Mouse (Mus musculus): ENCODE results near the gene Kcnf1. TPM values are rescaled to one million over a fixed set of nuclear protein-coding genes. Genes with fewer than 3 reads are reported as not detected.
"Not testable (repeated sequence)": the region's sequence is repeated elsewhere in the genome, so short reads cannot be mapped to it uniquely, and the experiment has no call there.

Gene Kcnf1
- total RNA-seq, 2 experiments from 2014 or later, result 2.2 to 2.9 TPM

DNA sequence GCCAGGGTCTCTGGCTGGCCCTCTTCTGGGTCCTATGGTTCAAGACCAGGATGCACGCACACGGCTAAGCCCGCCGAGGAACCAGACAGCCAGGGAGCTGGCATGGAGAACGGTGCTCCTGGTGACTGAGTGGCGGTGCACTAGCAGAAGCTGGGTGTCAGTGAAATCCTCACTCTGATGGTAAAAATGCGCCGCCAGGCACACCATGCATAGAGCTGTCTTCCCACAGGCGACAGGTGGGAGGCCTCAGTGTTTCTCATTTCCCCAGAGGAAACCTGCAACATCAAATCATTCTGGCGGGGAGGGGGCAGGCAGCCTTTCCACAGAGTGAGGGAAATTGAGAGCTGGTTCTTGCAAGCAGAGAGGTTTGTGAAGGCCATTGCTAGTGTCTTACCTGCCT is 6.3 kb downstream of the Kcnf1 start:
- no peak for DNase-seq
- intact Hi-C loops (cut with DNase I), result no loop called here

DNA sequence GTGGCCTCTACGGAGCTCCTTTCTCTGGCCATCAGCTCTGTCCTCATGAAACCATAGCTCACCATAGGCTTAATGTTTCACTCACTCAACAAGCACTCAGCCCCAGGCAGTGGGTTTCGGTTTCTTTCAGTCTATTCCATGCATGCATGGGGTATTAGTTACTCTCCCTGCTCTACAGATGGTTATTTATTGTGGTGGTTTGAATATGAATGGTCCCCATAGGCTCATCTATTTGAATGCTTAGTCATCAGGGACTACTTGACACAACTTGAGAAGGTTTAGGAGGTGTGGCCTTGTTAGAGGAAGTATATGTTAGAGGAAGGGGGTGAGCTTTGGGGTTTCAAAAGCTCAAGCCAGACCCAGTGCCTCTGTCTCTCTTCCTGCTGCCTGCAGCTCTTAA is 10.6 kb downstream of the Kcnf1 start:
- intact Hi-C loops (cut with DNase I), result no loop called here
- DNase-seq, result no peak

DNA sequence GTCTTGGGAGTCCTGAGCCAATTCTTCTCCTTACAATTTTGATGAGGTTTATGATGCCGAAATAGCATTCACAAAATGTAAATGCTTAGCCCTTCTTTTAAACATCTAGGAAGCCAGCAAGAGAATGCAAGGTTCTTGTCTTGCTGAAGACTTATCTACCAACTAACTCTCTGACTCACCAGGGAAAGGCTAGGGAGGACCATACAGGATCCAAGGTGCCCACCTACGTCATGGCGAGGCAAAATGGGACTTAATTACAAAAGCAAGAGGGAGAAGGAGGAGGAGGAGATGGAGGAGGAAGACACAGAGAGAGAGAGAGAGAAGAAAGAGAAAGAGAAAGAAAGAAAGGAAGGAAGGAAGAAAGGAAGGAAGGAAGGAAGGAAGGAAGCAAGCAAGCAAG is 12.7 kb downstream of the Kcnf1 start:
- intact Hi-C loops (cut with DNase I), result no loop called here
- DNase-seq, result no peak

DNA sequence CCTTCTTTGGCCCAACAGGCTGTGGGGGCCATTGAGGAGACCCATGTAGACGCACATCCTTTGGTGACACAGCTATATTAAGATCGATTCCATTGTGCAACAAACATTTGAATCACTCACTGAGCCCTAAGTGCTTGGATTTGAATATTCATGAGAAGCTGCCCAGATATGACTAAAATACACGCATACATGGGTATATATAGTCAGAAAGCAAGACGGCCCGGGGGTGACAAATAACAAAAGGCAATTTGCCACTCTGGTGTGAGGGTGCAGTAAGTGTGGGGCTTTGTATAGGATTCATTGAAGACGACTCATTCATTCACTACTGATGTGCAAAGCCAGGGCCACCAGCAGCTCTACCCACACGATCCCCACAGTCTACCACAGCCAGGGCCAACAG is 17.1 kb downstream of the Kcnf1 start:
- intact Hi-C loops (cut with DNase I), result no loop called here
- no peak for DNase-seq

DNA sequence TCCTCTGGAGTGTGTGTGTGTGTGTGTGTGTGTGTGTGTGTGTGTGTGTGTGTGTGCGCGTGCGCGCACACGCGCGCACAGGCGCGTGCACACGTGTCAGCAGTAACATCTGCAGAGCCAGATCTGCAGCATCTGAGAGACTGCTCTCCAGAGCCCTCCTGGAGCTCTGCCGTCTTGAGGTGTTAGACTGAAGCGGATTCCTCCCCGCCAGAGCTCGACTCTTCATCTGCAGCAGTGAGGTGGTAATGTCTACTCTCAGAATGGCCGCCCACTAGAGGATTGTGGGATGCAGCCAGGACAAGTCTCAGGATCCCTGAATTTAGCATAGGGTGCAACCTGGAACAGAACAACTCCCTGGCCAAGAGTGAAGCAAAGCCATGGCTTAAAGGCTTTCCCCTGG is 19.1 kb downstream of the Kcnf1 start:
- intact Hi-C loops (cut with DNase I), result no loop called here
- DNase-seq, result no peak

DNA sequence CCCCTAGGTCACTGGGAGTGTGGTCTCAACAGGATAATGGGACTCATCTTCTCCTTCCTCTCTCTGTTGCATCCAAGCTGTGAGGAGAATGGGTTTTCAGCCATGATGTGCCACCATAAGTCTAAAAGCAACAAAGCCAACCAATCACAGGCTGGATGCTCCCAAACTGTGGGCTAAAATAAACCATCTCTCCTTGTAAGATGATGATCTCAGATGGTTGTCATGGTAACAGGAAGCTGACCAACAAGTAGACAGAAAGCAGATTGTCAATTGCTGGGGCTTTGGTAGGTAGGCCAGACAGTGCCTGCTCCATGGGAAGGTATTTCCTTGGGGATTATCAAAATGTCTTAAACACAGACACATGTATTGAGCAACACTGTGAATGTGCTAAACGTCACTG is 20.9 kb downstream of the Kcnf1 start:
- intact Hi-C loops (cut with DNase I), result no loop called here
- no peak for DNase-seq

DNA sequence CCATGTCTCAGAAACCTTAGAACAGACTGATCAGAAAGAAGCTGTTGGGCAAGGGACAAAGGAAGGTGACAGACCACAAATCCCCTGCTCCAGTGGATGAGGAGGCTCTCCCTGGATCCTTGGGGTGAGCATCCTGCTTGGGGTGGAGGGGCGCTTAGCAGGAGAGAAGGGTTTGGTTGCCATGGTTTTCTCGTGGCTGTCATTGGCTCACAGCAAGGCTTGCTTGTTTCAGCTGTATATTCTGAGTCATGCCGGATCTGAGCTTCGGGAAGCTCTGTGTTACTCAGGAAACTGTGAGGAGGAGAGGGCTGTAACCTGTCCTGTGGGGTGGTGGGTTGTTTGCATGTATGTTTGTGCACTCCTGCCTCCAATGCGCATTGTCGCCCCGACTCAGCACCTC is 23.8 kb downstream of the Kcnf1 start:
- intact Hi-C loops (cut with DNase I), result no loop called here
- no peak for DNase-seq

DNA sequence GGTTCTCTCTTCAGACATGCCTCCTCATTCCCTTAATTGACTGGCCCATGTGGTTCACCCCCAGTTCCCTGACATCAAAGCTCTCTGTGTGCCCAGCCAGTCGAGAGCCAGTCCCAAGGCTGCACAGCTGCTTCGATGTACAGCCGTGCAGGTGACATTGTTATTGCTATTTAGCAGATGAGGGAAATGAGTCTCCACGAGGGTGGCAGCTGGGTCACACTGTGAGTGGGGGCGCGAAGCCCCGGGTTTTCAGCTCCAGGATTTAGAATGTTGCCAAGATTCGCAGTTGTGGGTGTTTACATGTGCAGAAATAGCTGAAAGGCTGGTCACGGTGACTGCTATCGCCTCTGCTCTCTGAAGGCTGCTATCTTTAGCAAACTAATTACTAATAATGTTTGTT is 27.8 kb downstream of the Kcnf1 start:
- no peak for DNase-seq
- intact Hi-C loops (cut with DNase I), result no loop called here

DNA sequence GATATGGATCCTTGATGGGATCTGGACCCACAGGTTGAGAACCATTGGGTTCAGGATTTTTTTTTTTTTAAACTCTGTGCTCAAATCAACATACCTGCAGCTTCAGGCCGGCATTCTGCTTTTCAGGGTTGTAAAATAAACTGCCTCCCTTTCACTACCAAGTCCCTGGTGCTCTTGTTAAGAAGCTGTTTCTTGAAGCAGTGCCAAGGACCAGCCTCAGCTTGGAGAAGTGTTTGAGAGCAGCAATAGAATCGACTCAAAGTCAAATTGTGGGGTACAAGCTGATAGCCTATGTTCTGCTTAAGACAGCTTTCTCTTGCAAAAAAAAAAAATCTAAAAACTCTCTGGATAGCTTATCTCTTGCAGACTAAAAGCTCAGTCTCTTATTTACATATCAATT is 34.9 kb downstream of the Kcnf1 start:
- intact Hi-C loops (cut with DNase I), result no loop called here
- DNase-seq, result no peak

DNA sequence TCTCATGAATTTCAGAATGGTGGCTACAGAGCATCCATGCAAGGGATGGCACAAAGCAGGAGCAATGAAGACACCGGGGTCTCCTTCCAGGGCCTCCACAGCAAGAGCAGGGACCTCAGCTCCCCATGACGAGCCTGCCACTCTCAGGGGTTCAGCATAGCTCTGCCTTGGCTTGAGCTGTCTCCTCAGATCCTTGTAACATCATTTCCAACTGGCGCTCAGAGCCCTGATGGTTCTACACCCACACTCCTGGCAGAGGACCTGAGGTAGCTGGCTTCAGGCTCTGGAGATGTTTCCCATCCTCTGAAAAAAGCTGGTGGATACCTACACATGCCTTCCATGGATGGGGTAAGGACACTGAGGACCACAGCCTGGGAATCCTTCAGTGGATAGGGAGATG is 36.3 kb downstream of the Kcnf1 start:
- intact Hi-C loops (cut with DNase I), result no loop called here
- DNase-seq, result no peak

DNA sequence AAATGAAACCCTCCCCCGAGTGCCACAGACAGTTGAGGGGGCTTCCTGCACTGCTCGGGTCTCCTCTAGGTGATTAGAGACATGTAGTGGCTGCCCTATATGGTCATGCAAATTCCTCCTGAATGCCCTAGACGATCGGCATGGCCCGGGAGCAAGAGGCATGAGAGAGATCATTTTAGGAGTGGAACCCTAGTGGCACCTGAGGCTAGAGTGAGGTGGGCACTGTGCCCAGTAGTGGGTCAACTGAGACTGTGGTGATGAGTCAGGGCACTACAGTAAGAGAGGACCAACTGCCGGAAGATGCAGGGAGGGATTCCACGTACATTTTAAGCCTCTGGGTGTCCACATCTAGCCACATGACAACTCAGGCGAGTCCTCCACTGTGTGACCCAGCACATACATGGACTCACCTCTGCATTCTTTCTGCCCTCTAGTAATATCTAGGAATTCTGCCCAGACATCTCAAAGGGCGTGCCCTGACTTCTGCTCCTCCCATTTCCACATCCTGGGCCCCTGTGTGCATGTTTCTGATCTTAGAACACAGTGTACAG is 42.1 kb downstream of the Kcnf1 start:
- intact Hi-C loops (cut with DNase I), result no loop called here
- no peak for DNase-seq

DNA sequence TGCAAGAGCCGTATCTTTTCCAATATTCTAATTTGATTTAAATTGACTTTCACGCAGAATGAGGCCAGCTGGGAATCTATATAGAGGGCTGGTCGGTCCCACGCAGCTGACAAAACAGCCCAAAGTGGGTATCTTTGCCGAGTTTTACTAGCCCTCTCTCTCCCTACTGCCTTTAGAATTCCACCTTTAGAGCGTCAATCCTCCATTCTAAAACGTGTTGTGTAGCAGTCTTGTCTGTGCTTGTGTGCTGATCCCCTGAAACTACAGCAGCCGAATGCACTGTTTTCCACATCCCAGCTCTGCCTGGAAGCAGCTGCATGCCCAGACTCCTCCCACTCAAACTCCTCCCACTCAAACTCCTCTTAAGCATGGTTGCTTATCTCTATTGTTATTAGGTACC is 44.4 kb downstream of the Kcnf1 start:
- intact Hi-C loops (cut with DNase I), result no loop called here
- DNase-seq, result no peak

DNA sequence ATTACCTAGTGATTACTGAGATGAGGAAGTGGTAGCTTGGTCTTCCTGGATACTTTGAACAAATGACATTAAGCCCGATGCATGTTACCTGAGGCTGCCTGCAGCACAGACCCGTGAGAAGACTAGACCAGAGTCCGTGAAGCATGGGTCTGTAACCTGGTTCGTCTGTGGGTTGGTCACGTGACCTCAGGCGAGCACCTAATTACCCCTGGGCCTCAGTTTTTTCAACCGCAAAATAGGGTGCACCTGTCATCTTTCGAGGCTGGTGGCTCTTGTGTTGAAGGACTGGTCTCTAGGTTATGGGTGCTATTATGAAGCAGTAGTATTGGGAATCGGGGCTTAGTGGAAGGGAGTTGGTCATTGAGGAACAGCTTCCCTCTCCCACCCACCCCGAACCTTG is 45.1 kb downstream of the Kcnf1 start:
- intact Hi-C loops (cut with DNase I), result no loop called here
- DNase-seq, result no peak

DNA sequence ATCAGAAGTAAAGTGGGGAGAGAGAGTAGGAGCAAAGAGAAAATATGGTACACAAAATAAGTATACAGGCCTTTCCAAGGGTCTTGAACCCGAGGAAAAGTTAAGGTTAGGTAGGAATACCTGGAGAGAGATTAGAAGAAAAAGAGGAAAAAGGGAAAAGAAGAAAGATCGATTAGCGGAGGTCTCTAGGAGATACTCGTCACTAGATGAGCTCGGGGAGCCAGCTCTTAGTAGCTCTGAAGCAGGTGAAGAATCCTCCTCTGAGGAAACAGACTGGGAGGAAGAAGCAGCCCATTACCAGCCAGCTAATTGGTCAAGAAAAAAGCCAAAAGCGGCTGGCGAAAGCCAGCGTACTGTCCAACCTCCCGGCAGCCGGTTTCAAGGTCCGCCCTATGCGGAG is 53.8 kb downstream of the Kcnf1 start:
- DNase-seq, result peak; percentile 7 to 20

More for the DNA sequence above, 53.8 kb downstream of the Kcnf1 start:
- intact Hi-C loops (cut with DNase I), result not testable (repeated sequence)

Other genes starting within 250 kb of the Kcnf1 start
- 1 to 10 TPM; 1.4 to 1.7 TPM for gene Pqlc3, start 176.5 kb downstream of the Kcnf1 start, total RNA-seq (2021)
- not detected for gene 2410004P03Rik, start 165.2 kb downstream of the Kcnf1 start, total RNA-seq (2021)
- gene Pdia6, start 89.7 kb upstream of the Kcnf1 start, total RNA-seq (2021), result 10 to 100 TPM; 40.6 to 45.2 TPM
- not detected for gene Atp6v1c2, start 152.5 kb upstream of the Kcnf1 start, total RNA-seq (2021)
- 1 to 10 TPM; 5.6 to 7.6 TPM for gene Nol10, start 171.6 kb upstream of the Kcnf1 start, total RNA-seq (2021)